Mouse (Mus musculus) spleen, postnatal 10 days (tissue): ENCODE measurements around the gene Atp11a.
A peak's percentile ranks its signal among the peaks of the same experiment; 100 is the strongest.

ENCODE experiments used
- DNase-seq, 2 experiments: peaks; one replicate each; pipeline ENCODE4 v3.0.0; 2021 to 2022; ENCODE audit warnings: low spot score in 2 of 2

Gene Atp11a

GRCm38 (mm10) chr8:12756391-12757157 lies at the start of gene Atp11a:
Atp11a (plus strand) TSS chr8:12757014.
- peak in 1 of 2 experiments; percentile 38 for DNase-seq

GRCm38 (mm10) chr8:12711623-12712022 lies 45.2 kb upstream of the Atp11a start:
- no peak for DNase-seq

GRCm38 (mm10) chr8:12715861-12716585 lies 40.8 kb upstream of the Atp11a start:
- DNase-seq = no peak

- no peak for DNase-seq
These were observed 37.7 kb upstream of the Atp11a start for GRCm38 (mm10) chr8:12719091-12719490.

GRCm38 (mm10) chr8:12728644-12729043 lies 28.2 kb upstream of the Atp11a start:
- DNase-seq = no peak

GRCm38 (mm10) chr8:12730780-12731179 lies 26.0 kb upstream of the Atp11a start:
- no peak for DNase-seq

GRCm38 (mm10) chr8:12732431-12732830 lies 24.4 kb upstream of the Atp11a start:
- no peak for DNase-seq

GRCm38 (mm10) chr8:12739113-12739512 lies 17.7 kb upstream of the Atp11a start:
- no peak for DNase-seq

GRCm38 (mm10) chr8:12743390-12743789 lies 13.4 kb upstream of the Atp11a start:
- DNase-seq = no peak

- no peak for DNase-seq
These were observed 8.6 kb upstream of the Atp11a start for GRCm38 (mm10) chr8:12748183-12748582.

GRCm38 (mm10) chr8:12749116-12749515 lies 7.7 kb upstream of the Atp11a start:
- no peak for DNase-seq

- no peak for DNase-seq
These were observed 3.8 kb upstream of the Atp11a start for GRCm38 (mm10) chr8:12753054-12753453.

- no peak for DNase-seq
These were observed 2.7 kb upstream of the Atp11a start for GRCm38 (mm10) chr8:12754115-12754514.

GRCm38 (mm10) chr8:12755312-12755711 lies 1.5 kb upstream of the Atp11a start:
- no peak for DNase-seq

GRCm38 (mm10) chr8:12755826-12756225 lies 988 bp upstream of the Atp11a start:
- no peak for DNase-seq

GRCm38 (mm10) chr8:12757231-12757940 lies 572 bp downstream of the Atp11a start:
- DNase-seq = no peak

- DNase-seq = no peak
These were observed 3.1 kb downstream of the Atp11a start for GRCm38 (mm10) chr8:12759963-12760362.

GRCm38 (mm10) chr8:12761873-12762272 lies 5.1 kb downstream of the Atp11a start:
- no peak for DNase-seq

GRCm38 (mm10) chr8:12763565-12764108 lies 6.8 kb downstream of the Atp11a start:
- DNase-seq = no peak

- no peak for DNase-seq
These were observed 8.2 kb downstream of the Atp11a start for GRCm38 (mm10) chr8:12764971-12765370.

- no peak for DNase-seq
These were observed 10.4 kb downstream of the Atp11a start for GRCm38 (mm10) chr8:12767176-12767575.

- no peak for DNase-seq
These were observed 11.9 kb downstream of the Atp11a start for GRCm38 (mm10) chr8:12768747-12769146.
